Mouse (Mus musculus): Measurements from ENCODE around the gene Abcf2.
A peak's percentile ranks its signal among the peaks of the same experiment; 100 is the strongest.

Abcf2 gene

DNA sequence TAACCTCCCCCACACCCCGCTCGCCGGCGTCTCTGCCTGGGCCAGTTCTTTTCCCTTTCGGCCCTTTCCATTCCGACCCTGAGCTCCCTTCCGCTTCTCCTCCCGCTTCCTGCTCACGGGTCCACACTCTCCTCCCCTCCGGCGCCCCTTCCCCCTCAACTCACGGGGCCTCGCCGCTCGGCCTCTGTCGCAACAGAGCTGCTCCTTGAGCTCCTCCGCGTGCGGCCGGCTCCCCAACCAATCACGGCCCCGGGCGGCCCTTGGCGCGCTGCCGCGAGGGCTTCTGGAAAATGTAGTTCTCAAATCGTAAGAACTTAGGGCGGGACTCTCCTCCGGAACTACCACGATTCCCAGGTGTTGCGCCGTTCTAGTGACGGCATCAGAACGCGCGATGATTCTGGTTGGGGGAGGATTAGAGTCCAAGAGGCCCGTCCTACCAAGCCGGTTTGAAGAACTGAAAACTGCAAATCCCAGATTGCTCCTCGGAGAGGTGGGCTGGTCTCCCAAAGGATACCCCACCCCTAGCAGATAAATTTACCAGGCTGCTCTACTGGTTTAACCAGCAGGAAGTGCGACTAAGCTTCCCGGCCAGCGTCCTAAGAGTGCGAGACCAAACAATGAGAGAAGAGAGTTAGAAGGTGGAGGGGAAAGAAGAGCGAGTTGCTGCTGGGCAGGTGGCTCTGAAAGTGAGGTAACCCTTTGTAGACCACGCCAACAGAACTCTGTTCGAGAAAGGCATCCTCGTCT is at the start of gene Abcf2:
TSS of gene Abcf2 (minus strand) at position 285 of the 747 bp plus-strand sequence.
- peak; percentile 100 for DNase-seq (ENCODE audit: low spot score)

GRCm38 (mm10) chr5:24624822-24625120 is 47.5 kb upstream of the Abcf2 start:
- DNase-seq (ENCODE audit: low spot score) = no peak

GRCm38 (mm10) chr5:24623986-24624821 is 46.9 kb upstream of the Abcf2 start, which contains the start of gene Smarcd3:
TSS of gene Smarcd3 (minus strand) at chr5:24624411.
- no peak for DNase-seq (ENCODE audit: low spot score)

GRCm38 (mm10) chr5:24623041-24623985 is 46.0 kb upstream of the Abcf2 start:
- no peak for DNase-seq (ENCODE audit: low spot score)

- DNase-seq (ENCODE audit: low spot score) = no peak
Observed at GRCm38 (mm10) chr5:24622386-24623040, 45.2 kb upstream of the Abcf2 start.

GRCm38 (mm10) chr5:24620626-24621025 is 43.4 kb upstream of the Abcf2 start:
- DNase-seq (ENCODE audit: low spot score) = no peak

GRCm38 (mm10) chr5:24620116-24620515 is 42.8 kb upstream of the Abcf2 start:
- DNase-seq (ENCODE audit: low spot score) = no peak

- no peak for DNase-seq (ENCODE audit: low spot score)
Observed at GRCm38 (mm10) chr5:24618921-24619320, 41.7 kb upstream of the Abcf2 start.

DNA sequence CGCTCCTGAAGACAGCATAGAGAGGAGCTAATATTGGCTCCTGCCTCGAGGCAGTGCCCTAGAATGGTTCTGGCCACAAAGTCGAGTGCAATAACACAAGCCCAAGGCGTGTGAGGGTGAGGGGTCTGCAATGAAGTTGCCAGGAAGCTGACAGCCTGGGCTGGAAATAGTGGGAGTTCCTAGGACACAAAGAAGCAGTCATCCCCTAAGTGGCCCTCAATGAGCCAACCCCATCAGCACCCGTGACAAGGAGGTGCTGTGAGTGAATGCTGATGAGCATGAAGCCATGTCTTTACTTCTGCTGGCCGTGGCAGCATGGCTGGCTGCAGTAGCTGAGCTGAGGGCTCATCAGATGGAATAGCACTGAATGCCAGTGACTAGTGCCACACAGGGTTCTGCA is 37.8 kb upstream of the Abcf2 start:
- no peak for DNase-seq (ENCODE audit: low spot score)

DNA sequence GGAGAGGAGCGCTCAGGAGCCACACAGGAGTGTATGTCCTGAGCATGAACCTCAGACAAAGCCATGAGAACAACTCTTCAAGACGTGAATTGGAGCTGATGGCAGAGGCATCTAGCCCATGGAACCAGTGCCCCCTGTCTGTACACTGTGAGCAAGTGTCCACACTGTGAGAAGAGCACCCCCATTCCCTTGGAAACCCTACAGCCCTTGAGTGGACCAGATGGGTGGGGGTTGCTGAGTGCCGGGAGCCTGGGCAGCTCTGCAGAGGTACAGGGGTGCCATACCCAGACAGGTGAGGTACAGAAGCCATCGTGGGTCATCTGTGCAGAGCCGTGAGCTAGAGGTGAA is 35.0 kb upstream of the Abcf2 start:
- DNase-seq (ENCODE audit: low spot score) = no peak

DNA sequence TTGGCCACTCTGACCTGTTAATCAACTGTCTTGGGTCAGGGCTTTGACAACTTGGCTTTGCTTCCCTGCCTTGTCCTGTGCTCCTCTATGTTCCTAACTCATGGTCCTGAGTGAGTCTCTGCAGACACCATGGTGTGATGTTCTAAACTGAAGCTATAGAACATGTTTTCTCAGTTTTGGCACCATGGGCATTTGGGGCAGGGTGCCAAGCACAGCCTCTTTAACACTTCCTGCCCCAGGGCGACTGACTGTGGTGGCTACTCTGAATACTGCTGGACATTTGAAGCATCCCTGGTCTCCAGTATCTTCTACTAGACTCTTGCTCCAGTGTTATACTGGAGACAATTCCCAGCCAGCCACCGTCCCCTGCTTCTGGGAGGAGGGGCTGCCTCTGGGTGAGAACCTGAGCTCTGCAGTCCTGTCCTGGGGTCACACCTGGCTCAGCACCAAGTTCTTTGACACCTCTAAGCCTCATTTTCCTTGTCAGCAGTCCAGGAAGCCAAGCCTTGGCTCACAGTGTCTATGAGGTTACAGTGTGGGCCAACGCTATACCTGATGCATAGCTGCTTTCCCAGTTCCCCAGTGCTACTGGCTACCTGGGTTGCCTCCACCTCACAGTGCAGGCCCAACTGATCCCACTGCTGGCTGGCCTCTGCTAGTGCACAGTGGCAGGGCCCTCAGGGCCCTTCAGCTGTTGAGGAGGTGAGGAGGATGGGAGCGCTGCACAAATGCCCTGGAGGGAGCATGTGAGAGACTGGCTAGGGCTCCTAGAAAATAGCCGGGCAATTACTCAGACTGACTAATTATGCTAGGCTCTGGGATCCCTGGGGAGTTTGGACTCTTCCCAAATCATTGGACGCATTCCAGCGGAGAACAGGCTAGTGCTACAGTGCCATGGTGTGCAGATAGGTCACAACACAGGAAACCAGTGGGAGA is 34.4 kb upstream of the Abcf2 start:
- no peak for DNase-seq (ENCODE audit: low spot score)

GRCm38 (mm10) chr5:24609388-24609787 is 32.1 kb upstream of the Abcf2 start:
- no peak for DNase-seq (ENCODE audit: low spot score)

DNA sequence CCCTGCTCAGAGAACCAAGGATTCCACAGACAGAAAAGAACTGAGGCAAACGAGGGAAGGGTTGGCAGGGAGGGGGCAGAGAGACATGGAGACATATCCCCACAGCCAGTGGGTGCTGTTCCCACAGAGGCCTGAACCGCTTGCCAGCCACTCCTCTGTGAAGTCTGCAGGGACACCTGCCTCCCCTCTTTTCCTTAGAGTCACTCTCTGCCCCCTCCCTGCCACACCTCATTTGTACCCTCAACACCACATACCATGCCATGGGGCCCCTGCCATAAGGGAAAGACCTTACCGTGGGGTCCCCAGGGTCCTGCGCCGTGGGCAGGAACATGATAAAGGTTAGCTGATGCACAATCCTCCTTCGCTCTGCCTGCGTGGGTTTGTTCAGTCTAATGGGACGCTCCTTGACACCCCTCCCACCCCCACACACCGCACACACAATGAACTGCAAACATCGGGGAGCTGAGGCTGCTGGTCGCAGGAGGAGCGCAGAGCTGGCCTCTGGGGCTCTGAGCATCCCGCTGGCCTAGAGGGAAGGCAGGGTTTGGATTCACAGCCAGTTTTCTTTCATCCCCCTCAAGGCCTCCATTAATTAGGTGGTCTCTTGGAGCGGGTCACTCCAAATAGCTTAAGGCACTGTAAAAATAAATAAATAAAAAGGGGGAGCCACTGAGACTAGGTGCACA is 28.9 kb upstream of the Abcf2 start:
- DNase-seq (ENCODE audit: low spot score) = no peak

- DNase-seq (ENCODE audit: low spot score) = no peak
Observed at GRCm38 (mm10) chr5:24605321-24605979, 28.2 kb upstream of the Abcf2 start.

DNA sequence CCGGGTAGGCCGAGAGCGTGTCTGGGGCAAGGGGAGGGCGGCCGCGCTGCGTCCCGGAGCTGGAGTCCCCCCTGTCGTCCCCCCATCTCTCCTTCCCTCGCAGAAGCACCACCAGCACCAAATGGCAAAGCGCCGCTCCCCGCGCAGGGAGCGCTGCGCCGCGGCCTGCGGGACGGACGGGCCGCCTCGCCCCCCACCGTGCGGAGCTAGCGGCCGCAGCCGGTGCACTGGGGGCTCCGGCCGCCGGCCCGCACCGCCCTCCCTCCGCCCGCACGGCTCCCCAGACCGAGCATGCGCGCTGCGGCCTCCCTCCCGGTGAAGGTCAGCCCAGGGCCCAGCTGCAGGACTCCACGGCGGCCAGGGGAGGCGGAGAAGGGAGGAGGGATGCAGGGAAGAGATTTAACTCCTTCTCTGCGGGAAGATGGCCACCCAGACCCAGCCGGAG is 27.4 kb upstream of the Abcf2 start:
- peak; percentile 90 for DNase-seq (ENCODE audit: low spot score)

DNA sequence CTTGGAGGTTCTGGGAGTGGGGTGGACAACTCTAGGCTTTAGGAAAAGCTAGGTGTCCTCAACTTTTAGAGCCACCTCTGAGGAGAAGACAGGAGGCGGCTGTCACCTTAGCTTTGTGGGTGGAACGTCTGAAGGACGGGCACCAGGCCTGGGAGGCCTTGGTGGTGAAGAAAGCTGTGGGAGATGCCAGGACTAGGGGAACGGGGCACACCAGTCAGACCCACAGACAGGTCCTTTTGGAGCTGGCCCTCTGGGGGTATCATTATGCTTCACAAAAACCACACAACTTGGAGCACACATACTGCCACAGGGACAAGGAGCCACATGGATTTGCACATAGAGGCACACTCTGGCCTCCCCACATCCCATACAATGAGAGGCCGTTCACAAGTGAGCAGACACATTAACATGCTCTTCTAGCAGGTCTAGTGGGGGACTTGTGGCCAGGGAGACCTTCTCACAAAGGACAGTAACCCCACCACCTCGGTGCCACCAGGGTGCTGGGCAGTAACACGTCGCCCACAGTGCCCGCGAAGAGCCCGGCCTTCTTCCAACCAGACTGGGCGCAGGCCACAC is 26.9 kb upstream of the Abcf2 start:
- no peak for DNase-seq (ENCODE audit: low spot score)

DNA sequence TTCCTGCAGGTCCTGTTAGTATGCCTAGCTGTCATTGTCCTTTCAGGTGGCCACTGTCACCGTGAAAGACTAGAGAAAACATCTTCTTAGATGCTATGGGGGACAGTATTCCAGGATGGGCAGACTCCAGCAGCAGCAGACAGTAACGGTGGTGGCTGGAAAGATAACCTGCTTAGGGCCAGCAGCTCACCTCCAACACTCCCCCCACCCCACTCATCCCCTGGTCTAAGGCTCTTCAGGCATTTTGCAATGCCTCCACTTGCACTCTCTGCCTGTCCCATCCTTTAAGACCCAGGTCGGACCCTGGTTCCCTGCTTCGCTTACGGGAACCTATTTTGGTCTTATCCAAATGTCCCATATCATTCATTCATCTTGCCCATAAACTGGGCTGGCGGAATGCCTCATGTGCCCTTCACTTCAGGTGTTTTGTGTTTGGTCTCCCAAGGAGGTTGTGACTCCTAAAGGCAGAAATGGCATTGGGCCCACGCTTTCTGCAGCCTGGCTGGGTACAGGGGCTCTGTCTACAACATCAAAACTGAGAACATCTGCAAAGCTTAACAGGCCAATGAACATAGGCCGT is 26.3 kb upstream of the Abcf2 start:
- no peak for DNase-seq (ENCODE audit: low spot score)

- DNase-seq (ENCODE audit: low spot score) = peak; percentile 90
Observed at GRCm38 (mm10) chr5:24602751-24603343, 25.6 kb upstream of the Abcf2 start.

Data from ovary, adult 18-20 months (tissue).